Mouse (Mus musculus): ENCODE measurements around the gene Tlr13.
"Not testable (repeated sequence)": the region's sequence is repeated elsewhere in the genome, so short reads cannot be mapped to it uniquely, and the experiment has no call there.

Gene Tlr13

DNA sequence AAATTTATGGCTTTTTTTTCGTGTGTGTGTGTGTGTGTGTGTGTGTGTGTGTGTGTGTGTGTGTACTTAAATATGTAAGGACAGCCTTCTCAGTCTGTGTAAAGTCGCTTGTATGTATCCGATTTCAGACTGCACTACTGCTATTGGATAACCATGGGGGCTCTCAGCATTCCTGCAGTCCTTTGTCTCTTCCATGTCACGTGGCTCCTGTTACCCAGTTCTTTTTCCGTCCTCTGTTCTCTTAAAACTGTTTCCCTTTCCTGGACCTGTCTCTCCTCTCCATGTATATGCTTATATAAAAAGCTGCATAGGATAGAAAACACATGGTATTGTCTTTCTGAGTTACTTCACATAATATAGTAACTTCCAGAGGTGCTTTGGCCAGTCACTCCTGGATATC, 42.7 kb downstream of the Tlr13 start:
- no peak for DNase-seq (ENCODE audit: low read depth in 2 of 2, low spot score in 2 of 2)

DNA sequence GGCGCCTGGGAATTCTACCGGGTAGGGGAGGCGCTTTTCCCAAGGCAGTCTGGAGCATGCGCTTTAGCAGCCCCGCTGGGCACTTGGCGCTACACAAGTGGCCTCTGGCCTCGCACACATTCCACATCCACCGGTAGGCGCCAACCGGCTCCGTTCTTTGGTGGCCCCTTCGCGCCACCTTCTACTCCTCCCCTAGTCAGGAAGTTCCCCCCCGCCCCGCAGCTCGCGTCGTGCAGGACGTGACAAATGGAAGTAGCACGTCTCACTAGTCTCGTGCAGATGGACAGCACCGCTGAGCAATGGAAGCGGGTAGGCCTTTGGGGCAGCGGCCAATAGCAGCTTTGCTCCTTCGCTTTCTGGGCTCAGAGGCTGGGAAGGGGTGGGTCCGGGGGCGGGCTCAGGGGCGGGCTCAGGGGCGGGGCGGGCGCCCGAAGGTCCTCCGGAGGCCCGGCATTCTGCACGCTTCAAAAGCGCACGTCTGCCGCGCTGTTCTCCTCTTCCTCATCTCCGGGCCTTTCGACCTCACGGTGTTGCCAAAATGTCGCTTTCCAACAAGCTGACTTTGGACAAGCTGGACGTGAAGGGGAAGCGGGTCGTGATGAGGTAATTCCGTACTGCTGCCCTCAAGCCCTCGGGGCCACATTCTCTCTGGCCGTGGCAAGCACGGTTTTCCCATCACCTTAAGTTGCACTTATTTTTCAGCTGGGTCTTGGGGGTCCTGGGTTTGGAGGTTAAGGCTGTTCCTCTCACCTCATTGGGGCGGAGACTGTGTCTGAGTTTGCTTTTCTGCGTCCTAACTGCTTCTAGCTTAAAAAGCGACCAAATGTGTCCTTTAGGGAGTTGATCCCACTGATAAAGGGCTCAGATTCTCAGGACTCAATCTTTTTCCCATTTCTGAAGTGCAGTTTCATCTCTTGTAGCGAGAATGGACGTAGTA, 44.0 kb downstream of the Tlr13 start, which contains the start of gene Pgk1:
Pgk1 (plus strand) TSS at position 388 of the 937 bp plus-strand sequence.
- DNase-seq (ENCODE audit: low read depth in 2 of 2, low spot score in 2 of 2): peak; percentile 73 to 86

DNA sequence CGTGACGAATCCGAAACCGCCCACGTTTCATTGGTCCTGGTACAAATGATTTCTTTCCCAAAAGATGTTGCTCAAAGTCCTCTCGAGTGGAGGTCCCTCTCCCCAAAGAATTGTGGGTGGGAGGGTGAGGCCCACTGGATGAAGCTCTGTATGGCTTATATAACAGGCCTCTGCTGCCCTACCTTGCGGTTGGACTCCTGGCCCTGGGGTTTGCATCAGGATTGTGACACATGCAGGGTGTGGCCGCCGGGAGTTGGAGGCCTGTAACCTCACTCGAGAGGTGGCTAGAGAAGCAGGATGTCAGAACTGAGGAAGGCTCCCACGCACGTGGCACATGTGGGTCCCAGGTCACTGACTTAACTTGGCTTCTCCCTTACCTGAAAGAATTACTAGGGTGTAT, 44.7 kb downstream of the Tlr13 start:
- DNase-seq (ENCODE audit: low read depth in 2 of 2, low spot score in 2 of 2): no peak

DNA sequence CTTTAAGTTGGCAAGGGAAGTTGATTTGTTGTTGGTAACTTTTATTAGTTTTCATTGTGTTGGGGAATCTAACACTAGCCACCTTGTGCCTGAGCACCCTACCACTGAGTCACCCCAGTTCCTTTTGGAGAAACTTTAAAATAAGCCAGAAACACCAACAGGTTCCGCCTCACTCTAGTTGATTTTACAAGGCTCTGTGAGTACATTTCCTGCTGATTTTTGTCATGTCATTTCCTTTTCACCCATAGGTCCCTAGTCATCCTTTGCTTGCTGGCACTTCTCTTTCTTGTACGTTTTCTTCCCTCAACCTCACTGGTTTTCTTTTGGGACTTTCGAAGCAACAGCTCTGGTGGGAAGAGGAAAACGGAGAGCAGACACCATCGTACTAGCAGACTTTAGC, 46.4 kb downstream of the Tlr13 start:
- no peak for DNase-seq (ENCODE audit: low read depth in 2 of 2, low spot score in 2 of 2)

DNA sequence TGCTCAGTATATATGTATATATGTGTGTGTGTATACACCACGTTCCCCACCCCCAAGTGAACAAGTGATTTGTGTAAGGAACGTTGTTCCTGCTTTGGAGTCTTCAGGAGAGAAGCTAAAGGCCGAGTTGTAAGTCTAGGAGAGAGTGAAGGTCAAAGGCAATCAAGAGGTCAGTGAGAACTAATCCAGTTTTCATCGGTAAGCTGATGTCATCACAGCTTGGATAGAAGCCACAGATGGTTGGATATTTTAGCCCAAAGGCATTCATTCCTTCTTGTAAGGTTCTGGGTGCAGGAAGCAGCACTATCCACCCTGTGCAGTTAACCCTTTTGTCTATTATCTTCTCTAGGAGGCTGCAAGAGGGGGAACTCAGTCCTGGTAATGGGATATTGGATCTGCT, 47.1 kb downstream of the Tlr13 start:
- DNase-seq (ENCODE audit: low read depth in 2 of 2, low spot score in 2 of 2): no peak

DNA sequence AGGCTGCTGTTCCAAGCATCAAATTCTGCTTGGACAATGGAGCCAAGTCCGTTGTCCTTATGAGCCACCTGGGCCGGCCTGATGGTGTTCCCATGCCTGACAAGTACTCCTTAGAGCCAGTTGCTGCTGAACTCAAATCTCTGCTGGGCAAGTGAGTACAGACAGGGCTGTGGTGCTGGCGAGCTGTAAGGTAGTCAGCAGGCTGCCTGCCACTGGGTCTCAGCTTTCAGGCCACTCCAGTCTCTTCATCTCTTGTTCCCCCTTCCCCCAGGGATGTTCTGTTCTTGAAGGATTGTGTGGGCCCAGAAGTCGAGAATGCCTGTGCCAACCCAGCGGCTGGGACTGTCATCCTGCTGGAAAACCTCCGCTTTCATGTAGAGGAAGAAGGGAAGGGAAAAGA, 51.4 kb downstream of the Tlr13 start:
- not testable (repeated sequence) for DNase-seq (ENCODE audit: low read depth in 2 of 2, low spot score in 2 of 2)

DNA sequence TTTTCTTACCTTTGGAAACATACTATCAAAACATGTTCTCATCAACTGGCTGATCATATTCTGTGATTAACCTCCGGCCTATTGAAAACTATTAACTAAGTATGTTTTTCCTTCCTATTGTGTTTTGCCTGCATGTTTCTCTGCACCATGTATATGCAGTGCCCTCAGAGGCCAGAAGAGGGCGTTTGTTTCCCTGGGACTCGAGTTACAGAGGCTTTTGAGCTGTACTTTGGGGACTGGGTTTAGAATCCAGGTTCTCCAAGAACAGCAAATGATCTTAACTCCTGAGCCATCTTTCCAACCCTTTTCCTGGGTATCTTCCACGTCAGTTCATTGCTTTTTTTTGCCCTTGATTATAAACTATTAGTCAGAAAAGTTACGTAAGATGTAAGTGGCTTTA, 54.3 kb downstream of the Tlr13 start:
- no peak for DNase-seq (ENCODE audit: low read depth in 2 of 2, low spot score in 2 of 2)

DNA sequence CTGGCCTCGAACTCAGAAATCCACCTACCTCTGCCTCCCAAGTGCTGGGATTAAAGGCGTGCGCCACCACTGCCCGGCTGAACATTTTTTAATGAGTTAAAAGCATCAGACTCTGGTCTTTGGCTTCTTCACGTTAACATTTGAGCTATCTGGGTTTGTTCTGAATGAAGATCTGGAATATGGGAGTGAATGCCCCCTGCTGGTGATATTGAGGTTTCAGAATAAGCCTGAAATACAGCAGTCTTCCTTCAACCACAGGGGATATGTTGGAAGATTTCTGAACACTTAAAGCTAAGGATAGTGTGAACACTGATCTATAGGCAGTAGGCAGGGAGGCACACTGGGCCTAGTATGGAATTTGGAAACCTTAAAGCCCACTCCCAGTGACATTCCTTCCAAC, 55.9 kb downstream of the Tlr13 start:
- no peak for DNase-seq (ENCODE audit: low read depth in 2 of 2, low spot score in 2 of 2)

DNA sequence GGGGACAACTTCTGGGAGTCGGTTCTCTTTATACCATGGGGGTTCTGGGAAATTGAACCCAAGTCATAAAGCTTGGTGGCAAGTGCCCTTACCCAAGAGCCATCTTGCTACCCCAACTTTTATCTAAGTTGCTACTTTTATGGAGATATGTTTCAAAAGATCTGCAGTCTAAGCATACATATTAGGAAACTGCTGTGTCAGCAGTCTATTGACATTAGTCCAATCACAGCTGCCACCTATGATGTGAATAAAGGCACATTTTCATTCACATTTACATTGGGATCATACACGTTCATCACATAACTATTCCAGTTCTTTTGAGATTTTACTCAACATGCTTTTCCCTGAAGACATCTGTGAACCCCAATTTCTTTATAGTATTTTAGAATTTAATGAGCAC, 66.1 kb downstream of the Tlr13 start:
- DNase-seq (ENCODE audit: low read depth in 2 of 2, low spot score in 2 of 2): no peak
